Mouse (Mus musculus) right cerebral cortex, postnatal 36 days (tissue): ENCODE results near the gene Zmynd19.

Source experiments
- DNase-seq, 2 experiments: peaks; one replicate each; pipeline ENCODE4 v3.0.0; 2022; ENCODE audit warnings: low spot score in 2 of 2, mixed read lengths in 1 of 2

The Zmynd19 gene

DNA sequence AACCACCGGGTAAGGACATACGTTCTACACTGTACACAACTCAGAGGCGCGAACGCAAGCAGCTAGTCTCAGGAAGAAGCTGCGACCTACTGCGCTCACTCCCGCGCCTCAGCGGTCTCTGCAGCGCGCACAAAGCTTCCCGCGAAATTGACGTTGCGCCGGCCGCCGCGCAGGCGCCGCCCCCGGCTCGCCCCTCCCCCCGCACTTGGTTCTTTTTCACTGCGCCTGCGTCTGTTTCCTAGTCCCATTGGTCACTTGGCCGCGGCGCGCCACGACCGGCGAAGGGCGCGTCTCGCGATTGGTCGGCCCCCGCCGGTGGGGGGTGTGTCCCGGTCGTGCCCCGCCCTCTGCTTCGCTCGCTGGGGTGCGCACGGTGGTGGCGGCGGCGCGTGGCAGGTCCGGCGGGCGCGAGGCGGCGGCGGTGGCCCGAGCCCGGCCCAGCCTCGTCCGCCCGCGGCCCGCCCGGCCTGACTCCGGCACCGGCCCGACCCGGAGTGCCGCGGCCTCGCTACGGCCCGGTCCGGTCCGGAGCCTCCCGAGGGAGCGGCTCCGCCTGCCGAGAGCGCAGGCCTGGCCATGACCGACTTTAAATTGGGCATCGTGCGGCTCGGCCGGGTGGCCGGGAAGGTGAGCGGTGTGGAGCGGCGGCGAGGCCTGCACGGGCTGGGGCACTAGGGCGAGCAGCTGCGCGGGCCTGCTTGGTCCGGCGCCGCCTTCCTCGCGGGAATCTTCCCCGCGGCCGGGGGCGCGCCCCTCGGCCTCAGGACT is at the start of gene Zmynd19:
Zmynd19 (plus strand) TSS at position 372 of the 768 bp plus-strand sequence.
- DNase-seq, result peak; percentile 95

DNA sequence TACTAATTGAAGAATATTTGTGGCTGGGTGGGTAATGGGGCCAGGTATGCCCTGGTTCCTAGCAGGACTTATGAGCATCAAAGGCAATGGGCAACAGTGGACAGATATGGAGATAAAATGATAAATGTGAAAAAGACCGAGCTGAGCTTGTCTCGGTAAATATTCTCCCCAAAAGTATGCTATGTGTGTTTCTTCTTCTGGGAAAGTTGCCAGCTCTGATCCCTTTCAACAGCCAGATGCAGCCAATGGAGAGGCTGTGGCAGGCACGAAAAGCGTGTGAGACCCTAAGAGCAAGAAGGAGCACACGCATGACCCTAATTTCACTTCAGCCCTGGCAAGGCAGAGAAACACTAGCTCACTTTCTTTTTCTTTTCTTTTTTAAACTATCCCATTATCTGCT is 48.5 kb upstream of the Zmynd19 start:
- DNase-seq, result peak in 1 of 2 experiments; percentile 12

DNA sequence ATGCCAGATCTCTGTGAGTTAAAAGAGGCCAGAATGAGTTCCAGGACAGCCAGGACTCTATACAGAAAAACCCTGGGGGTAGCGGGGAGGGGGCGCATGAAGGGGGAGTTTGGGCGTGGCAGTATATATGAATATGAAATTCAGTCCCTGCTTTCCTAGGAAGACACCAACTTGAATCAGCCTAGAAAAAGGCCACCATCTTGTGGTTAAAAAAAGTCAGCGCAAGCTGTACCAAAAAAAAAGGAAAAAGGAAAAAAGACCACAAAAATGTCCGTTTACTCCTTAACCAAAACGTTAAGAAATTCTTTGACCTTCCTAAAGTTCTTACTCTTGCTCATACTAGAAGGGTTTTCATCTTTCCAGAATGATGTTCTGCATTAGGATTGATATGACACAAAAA is 46.6 kb upstream of the Zmynd19 start:
- DNase-seq, result no peak

DNA sequence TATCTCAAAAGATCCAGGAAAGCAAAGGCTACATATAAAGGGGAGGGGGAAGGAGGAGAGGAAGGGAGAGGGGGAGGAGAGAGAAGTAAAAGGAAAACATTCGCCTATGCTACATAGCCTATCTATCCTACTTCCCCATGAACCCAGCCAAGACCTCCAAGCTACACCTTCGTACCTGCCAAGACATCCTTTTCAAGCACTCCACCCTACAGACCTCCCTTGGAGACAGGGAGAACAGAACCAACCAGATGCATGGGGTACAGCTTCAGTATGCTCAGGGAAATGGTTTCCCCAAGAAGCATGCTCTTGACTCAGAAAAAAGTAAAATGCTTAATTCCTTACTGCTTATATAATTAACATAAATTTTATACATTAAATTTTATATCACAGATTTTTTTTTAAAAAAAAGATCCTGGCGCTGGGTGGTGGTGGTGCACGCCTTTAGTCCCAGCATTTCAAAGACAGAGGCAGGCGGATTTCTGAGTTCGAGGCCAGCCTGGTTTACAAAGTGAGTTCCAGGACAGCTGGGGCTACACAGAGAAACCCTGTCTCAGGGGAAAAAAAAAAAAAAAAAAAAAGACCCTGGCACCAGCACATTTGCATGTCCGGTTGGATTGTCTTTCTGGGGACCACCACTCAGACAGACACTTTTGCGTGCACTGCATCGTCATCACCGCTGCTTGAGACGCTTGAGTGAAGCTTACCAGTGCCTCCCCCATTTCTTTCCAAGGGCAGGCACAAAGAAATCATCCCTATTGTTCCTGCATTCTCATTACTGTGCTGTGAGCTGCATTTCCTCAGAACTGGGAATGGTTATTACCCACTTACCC is 44.6 kb upstream of the Zmynd19 start:
- no peak for DNase-seq

DNA sequence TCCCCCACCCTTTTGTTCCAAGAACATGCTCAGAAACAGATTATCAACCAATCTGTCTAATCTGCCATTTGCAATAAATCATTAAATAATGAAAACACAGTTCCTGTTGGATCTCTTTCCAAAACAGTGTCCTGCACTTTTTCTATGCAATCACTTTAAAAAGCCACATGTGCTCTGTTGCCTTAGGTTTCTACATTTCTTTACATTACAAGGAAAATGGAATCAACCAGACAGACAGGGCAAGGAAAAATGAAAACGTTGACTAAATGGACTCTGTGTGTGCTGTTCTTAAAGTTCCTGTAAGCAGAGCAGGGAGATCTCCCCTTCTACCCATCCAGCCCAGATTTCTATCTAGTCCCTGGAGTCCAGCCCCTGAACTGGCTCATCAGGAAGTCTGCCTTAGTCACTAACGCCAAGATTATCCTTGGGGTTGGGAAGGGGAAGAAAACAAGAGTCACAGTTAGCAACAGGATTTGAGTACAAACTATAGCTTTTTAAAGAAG is 43.9 kb upstream of the Zmynd19 start:
- DNase-seq, result no peak

DNA sequence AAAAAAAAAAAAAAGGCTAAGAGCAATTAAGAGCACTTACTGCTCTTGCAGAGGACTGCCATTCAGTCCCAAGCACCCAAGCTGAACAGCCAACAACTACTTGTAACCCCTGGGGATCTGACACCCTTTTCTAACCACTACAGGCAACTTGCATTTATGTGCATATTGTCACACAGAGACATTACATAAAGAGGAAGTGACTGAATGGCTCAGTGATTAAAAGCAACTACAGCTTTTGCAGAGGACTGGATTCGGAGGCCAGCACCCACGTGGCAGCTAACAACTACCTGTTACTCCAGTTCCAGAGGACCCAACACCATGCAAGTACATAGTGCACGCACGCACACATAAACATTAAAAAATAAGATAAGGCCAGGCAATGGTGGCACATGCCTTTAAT is 39.1 kb upstream of the Zmynd19 start:
- DNase-seq, result no peak

DNA sequence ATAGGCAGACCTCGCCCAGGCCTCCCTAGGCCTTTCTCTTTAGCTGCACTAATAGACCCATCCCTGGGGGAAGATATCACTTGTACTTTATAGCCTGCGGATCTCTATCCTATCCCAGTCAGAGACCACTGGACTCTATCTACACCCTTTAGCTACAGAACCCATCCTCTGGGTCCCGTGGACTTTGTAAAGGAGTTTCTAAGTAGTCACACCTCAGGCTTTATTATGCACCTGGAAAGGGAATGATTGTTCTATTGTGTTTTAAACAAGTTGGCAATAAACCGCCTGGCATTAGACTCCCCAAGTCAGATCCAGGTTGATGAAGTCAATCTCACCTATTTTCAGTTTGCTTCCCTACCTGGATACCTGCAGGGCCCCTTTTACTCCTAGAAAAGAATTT is 37.4 kb upstream of the Zmynd19 start:
- DNase-seq, result no peak

DNA sequence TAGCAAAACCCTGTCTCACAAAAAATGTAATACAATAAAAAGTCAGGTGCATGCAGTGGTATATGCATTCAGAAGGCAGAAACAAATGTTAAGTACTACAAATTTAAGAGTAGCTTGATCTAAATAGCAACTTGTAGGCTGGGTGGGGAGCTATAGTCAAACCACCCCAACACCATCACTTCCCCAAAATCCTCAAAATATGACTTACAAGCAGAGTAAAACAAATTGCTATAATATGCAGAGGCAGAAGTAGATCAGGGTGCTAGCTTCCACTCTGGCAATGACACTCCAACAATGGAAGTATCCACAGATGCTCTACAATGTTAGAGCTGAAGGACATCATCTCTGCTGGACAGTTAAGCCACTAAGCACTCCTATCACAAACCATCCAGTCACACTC is 37.0 kb upstream of the Zmynd19 start:
- no peak for DNase-seq

DNA sequence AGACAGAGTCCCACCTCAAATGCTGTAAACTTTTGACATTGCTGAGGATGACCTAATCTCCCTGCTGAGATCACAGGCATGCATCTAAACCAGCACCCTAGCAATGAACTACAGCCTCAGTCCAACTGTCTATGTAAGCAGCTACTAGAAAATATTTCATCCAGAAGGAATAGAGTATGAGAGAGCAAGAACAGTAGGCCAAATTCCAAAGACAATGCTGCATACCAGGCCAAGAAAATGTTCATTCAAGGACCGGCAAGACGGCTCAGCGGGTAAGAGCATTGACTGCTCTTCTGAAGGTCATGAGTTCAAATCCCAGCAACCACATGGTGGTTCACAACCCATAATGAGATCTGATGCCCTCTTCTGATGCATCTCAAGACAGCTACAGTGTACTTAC is 34.8 kb upstream of the Zmynd19 start:
- DNase-seq, result no peak

DNA sequence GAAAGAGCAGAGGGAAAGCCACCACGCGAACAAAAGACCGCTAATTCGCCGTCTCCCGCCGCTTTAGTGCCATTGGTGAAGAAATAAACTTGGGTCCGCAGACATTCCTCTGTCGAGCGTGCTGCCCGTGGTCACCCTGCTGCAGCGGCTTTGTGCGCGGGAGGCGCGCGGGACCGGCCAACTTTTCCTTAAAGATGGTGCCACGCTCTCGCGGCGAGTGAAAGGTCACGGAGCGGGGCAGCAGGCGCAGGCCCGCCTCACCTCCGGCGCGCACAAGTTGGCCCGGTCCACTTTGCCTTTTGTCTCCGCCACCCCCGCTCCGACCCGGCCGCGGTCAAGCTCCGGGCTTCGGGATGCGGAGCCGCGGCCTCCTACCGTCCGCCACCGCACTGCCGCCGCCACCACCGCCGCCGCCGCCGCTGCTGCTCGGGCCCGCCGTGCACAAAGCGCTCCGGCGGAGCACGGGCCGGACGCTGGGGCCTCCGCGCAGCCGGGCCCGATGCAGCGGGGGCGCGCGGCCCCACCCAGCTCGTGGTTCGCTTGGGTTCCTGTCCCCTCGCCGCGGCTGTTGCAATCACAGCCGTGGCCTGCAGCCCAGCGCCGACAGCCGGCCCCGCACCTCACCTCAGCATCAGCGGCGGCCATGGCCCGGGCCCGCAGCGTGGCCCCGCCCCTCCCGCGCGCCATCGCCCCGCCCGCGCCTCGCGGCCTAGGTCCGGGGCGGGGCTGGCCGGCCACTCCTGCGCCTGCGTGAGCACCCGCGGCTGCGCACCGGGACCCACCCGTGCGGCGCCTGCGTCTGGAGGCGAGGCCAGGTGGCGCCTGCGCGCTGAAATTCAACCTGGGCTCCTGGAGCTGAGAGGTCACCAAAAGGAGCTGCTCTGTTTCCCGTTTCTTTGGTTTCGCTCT is 30.4 kb upstream of the Zmynd19 start, which contains the start of gene Ehmt1:
Ehmt1 (minus strand) TSS at position 685 of the 909 bp plus-strand sequence.
- peak; percentile 90 to 93 for DNase-seq

DNA sequence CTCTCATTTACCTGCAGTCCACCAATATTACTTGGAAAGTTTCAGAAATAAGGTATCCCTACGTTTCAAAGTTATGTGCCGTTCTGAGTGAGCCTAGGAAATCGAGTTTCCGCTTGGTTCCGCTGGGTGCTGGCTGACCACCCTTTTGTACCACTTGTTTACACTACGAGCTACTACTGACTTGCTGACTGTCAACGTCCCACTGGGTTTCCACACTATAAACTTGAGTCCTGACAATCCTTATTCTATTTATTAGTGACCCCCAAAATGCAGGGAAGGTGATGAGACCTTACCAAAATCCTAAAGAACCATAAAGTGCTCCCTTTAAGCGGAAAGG is 29.8 kb upstream of the Zmynd19 start:
- no peak for DNase-seq

DNA sequence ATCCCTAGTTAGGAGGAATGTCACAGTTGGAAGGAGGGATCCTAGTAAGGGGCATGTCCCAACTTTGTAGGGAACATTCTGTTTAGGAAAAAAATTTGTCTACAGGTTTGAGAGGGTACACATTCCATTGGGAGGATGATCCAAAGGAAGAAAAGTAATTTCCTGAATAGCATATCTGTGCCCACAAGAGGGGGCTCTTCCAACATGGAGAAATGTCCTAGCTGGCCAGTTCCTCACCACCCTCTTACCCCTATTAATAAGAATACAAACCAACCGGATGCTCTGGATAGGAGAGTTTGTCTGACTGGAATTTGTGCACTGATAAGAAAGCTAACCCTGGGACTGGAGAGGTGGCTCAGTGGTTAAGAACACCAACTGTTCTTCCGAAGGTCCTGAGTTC is 26.0 kb upstream of the Zmynd19 start:
- DNase-seq, result no peak

DNA sequence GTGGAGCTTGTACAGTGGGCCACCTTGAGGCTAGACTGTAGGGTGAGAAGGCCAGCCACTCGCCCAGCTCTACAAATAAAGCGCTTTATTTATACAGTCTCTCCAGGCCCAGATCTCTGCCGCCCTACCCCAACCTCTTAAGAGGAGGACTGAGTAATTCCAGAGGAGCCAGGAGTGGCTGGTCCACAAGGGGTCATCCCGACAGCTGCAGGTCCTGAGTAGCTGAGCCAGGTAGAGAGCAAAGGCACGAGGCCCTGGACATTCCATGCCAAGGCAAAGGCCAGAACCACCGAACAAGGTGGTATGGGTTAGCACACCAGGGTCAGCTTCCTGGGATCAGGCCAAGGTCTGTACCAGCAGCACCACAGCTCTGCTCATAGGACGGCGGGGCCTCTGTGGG is 24.3 kb upstream of the Zmynd19 start:
- DNase-seq, result no peak

DNA sequence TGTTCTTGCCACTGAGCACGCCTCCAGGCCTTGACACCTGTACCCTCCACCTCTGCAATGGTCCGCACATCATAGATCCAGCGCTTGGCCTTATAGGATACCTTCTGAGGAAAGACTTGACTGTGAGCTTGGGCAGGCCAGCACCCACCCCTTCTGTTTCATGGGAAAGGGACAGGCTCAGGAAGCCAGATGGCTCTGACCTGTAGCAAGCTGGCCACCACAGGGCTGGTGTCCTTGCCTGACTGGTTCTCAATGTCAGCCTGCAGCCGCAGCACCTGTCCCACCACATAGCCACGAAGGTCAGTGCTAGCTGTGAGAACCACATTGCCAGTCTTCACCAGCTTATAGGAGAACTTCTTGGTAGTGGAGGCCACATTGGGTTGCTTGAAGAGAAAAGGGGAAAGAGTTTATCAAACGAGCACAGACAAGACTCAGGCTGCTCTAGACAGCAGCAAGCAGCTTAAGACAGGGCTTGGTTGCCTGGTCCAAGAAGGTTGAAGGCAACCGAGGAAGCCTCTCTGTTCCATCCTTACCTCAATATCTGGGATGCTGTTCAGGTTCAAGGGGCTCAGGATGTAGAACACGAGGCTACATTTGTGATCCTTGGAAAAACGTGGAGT is 23.1 kb upstream of the Zmynd19 start:
- DNase-seq, result no peak

DNA sequence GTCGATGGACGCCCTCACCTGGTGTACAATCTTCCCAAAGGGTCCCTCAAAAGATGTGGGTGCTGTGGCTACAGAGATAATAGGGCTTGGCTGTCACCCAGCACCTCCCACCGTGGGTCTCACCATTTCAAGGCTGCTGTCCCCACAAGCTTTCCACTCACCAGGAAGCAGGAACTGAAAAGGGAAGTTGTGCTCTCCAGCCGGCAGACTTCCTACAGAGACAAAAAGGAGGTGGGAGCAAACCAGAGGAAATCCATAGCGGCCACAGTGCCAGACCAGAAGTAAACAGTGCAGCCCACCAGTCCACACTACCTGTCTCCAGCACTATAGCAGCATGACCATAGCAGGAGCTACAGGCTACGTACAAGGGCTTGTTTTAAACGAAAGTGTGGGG is 22.6 kb upstream of the Zmynd19 start:
- no peak for DNase-seq

DNA sequence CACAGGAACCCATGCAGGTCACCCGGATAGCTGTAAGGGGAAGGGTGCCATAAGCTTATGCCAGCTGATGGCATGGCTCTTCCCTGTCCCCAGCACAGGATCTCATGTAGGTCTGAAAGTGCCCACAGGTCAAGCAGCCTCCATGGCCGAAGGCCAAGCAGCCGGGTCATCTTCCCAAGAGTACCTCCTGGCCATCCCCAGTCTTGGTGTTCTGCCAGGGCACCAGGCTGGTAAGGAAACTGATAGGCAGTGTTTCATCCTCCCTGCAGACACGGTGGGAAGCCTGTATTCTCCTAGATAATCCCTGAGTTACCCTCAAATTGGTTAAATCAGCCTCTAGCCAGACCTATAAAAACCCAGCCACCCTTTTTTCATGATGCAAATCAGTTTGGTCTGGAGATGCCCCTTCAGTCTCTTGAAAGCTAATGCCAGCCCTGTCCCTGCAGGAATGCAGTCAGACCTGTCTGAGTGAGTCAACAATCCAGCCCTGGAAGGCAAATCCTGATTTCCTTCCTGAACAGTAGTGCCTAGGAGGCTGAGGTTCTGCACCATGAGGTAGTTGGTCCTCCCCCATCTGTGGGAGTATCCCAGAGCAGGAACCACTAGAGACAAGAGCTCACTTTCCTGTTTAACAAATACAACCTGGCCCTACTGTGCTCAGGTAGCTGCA is 21.6 kb upstream of the Zmynd19 start:
- no peak for DNase-seq

DNA sequence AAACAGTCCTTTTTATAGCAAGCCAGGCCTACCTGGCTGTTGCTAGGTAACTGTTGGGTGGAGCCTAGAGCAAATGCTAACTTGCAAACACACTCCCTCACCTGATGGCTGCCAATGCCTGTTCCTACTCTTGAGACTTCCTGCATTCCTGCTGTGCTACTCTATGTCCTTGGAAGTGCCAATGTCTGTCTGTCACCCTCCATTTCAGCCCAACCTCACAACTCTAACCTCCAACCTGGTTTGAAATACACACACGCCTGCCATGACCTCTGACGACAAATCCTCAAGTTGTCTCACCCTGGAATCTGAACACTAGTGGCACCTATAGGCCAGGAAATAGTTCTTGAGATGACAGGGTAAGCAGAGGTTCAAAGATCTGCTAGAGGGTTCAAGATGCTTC is 20.5 kb upstream of the Zmynd19 start:
- no peak for DNase-seq

DNA sequence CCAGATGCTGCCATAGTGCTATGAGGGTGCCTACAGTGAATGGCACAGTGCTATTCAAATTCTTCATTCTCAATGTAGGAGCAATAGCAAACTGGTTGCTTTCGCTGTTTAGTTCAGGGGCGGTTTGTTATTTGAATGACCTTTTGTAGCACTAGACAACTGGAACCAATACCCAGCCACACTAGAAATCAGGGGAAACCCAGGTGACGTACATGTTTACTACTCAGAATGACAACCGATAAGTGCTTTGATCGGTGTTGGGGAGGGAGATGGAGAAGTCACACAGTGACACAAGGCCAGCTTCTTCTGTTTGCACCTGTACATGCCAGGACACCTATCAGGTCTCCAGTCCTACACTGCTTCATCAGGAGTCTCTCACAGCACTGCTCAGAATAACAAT is 20.0 kb upstream of the Zmynd19 start:
- DNase-seq, result no peak

DNA sequence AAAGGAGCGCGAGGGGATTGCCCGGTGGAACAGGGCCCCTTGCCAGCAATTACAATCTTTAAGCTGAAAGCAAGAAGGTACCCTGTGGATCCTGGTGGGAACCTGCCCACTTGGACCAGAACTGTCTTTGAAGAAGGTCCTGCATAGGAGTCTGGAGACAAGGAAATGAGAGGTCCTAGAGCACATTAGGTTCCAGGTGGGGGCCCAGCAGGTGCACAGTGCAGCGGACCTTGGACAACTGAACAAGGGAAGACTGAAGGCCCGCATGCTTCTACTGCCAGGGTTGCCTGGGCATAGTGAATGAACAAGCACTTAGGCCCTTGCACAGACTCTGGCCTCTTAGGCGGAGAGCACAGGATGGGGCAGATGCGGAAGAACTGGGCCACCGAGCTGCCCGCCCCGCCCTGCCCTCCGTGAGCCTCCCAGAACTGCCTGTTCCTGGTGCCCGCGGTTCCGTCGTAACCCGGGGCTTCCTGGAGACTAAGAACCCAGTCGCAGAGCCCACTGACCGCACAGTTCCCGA is 15.1 kb upstream of the Zmynd19 start:
- DNase-seq, result no peak

DNA sequence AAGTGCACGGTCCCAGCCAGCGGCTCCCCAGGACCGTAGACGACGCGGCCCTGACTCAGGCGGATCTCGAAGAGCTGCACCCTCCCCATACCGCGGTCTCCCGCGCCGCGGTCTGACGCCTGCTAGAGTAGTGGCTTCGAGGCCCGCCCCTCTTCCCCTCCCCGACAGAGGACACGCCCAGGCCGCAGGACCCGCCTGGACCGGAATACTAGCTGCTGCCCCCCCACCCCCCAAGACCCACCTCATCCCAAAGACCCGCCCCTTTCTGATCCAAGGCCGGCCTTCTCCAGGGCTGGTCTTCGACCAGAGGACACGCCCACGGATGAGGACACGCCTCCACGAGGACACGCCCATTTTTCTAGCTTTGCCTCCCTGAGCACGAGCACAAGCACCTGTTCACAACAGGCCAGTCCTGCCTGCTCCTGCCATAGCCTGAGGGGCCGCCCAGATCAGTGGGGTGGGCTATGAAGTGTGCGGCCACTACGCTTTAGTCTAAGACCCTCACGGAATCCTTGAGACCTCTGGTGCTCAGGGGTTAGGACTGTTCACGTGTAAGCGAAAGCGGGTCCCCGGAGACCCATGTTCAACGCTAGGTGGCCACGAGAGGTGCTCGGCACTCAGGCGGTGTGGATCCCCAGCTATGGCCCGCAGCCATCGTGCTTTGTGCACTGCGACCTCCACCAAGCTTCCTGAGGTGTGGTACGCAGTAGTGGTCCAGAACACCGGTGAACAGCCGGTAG is 14.4 kb upstream of the Zmynd19 start, which contains the start of gene Arrdc1:
Arrdc1 (minus strand) TSS at position 196 of the 740 bp plus-strand sequence.
- peak; percentile 69 to 81 for DNase-seq
